Mouse (Mus musculus) heart, postnatal 0 days (tissue): Measurements from ENCODE around the gene Hjurp.

Experiments used
- CTCF ChIP-seq: IDR thresholded peaks from 2 replicates; pipeline ENCODE4 v1.5.1; 2016; ENCODE audit warnings: antibody characterized with exemption, control low read depth, low read depth
- EP300 ChIP-seq: IDR thresholded peaks from 2 replicates; pipeline ENCODE4 v1.6.1; 2016; ENCODE audit warnings: antibody characterized with exemption, low read depth

DNA sequence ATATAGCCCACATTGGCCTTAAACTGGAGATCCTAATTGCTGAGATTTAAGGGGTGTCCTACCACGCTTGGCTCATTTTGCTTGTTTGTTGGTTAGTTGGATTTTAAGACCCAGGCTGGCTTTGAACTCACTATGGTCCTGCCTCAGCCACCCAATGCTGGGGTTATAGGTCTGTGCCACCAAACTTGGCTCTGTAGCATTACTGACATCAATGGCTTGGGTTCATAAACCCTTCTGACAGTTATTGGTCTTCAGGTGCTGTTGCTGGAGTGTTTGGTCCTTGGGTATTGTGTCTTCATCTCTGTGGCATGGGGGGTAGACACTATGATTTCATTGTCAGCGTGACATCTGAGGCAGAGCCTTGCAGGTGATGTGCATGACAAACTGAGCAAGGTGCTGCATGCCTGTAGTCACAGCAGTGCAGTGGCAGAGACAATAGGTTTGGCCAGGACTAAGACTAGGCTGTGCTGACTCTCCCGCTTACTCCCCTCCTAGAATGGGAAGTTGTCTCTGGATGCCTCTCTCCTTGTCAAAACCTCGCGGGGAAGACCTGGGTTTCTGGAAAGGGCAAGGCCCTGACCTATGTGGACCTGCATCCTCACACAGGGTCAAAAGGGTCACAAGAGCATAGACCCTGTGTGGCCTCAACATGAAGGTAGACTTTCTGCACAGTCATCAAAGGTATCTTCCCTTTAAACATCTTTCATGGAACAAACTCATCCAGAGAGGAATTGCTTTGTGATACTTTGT, 23.0 kb upstream of the Hjurp start:
- no peak for TF ChIP-seq CTCF
- TF ChIP-seq EP300, result no peak
